In the genomic region with DNA sequence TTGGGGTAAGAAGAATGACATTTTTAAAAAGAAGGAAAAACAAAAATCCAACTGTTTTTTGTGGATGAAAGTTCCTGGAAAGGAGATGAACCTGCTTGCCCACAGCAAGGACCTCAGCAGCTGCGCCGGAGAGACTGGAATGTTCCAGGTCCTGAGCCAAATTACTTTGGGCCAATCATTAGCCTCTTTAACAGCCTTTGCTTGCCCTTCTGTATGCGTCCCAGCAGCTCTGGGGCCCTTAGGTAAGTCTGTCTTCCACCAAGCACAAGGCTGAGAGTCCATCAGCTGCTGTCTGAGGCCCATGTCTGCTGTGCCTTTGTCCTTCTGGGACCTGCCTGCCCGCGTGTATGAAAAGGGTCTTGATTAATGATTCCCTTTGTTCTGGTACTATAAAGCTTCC, we compare ENCODE assay signal across 8 mouse cellular contexts.
DNase-seq lines count a peak whose midpoint lies in the region; ATAC-seq and TF ChIP-seq lines count a peak whose summit lies in the region.

No protein-coding gene starts in this region.

- DNase-seq in liver, adult 2 months (ENCODE audit: extremely low read depth, low read depth, low spot score), result peak; percentile 67
- DNase-seq in liver, result no peak
- DNase-seq in heart, adult 8-10 months (ENCODE audit: low spot score), result peak; percentile 81
- no peak for DNase-seq in thymus, adult 2 months
- no peak for DNase-seq in right cerebral cortex, postnatal 36 days (ENCODE audit: low spot score in 2 of 2)

- H3K4me1 ChIP-seq in liver, adult 2 months (ENCODE audit: control insufficient read depth, insufficient read depth, low read length), result peaks cover 5% of the 10 kb centered on the region
- peaks cover 27% of the 10 kb centered on the region for H3K4me1 ChIP-seq in kidney, embryonic 15.5 days
- peaks cover 28% of the 10 kb centered on the region for H3K4me1 ChIP-seq in neural tube, embryonic 13.5 days (replicated peaks)
- H3K4me1 ChIP-seq in thymus, adult 2 months (replicated peaks; ENCODE audit: control insufficient read depth, insufficient read depth, low read length), result peaks cover 21% of the 10 kb centered on the region

- no peaks in the 10 kb centered on the region for H3K9me3 ChIP-seq in kidney, embryonic 15.5 days (replicated peaks)
- no peaks in the 10 kb centered on the region for H3K9me3 ChIP-seq in neural tube, embryonic 13.5 days

- no peak for TF ChIP-seq POLR2A in liver, adult 2 months (IDR thresholded peaks at IDR 0.05; ENCODE audit: extremely low read depth, insufficient read depth, low read length)
- TF ChIP-seq POLR2A in thymus, adult 2 months (IDR thresholded peaks at IDR 0.05; ENCODE audit: control insufficient read depth, extremely low read depth, insufficient read depth, low read length, poor library complexity), result no peak

- H3K27me3 ChIP-seq in liver, adult 2 months (ENCODE audit: control insufficient read depth, insufficient read depth, low read length), result no peaks in the 10 kb centered on the region
- H3K27me3 ChIP-seq in kidney, embryonic 15.5 days, result no peaks in the 10 kb centered on the region
- 0 out of 2 replicates have a peak, but pooled peaks cover 3% of the 10 kb centered on the region for H3K27me3 ChIP-seq in neural tube, embryonic 13.5 days
- H3K27me3 ChIP-seq in thymus, adult 2 months (ENCODE audit: control insufficient read depth, insufficient read depth, low read length), result no peaks in the 10 kb centered on the region

- H3K27ac ChIP-seq in liver, adult 2 months (replicated peaks; ENCODE audit: insufficient read depth, low read depth, low read length), result no peak overlapping the region
- peak overlapping the region; percentile 66 for H3K27ac ChIP-seq in kidney, embryonic 15.5 days
- no peak overlapping the region for H3K27ac ChIP-seq in neural tube, embryonic 13.5 days (replicated peaks)
- no peak overlapping the region for H3K27ac ChIP-seq in thymus, adult 2 months (ENCODE audit: control insufficient read depth, insufficient read depth, low read length)

- H3K79me2 ChIP-seq in liver, adult 2 months (ENCODE audit: control insufficient read depth, insufficient read depth, low read length), result no peaks in the 10 kb centered on the region

- WGBS in liver, adult 2 months, result 41% methylated on average over 5 of the region's 5 CpGs
- 40% methylated on average over 5 of the region's 5 CpGs for WGBS in kidney, embryonic 15.5 days
- 27% methylated on average over 5 of the region's 5 CpGs for WGBS in neural tube, embryonic 13.5 days
- 80% methylated on average over 5 of the region's 5 CpGs for WGBS in thymus, adult 2 months

- H3K36me3 ChIP-seq in liver, adult 2 months (ENCODE audit: control insufficient read depth, insufficient read depth, low read length), result no peaks in the 10 kb centered on the region
- no peaks in the 10 kb centered on the region for H3K36me3 ChIP-seq in kidney, embryonic 15.5 days
- no peaks in the 10 kb centered on the region for H3K36me3 ChIP-seq in neural tube, embryonic 13.5 days
- H3K36me3 ChIP-seq in thymus, adult 2 months (ENCODE audit: control insufficient read depth, insufficient read depth, low read length), result no peaks in the 10 kb centered on the region

- H3K4me3 ChIP-seq in liver, adult 2 months (ENCODE audit: insufficient read depth, low read depth, low read length), result no peak overlapping the region
- H3K4me3 ChIP-seq in kidney, embryonic 15.5 days (replicated peaks), result no peak overlapping the region
- H3K4me3 ChIP-seq in neural tube, embryonic 13.5 days, result no peak overlapping the region
- H3K4me3 ChIP-seq in thymus, adult 2 months (ENCODE audit: control insufficient read depth, insufficient read depth, low read length), result no peak overlapping the region

- no peak overlapping the region for H3K9ac ChIP-seq in liver, adult 2 months (ENCODE audit: low read depth, low read length)
- H3K9ac ChIP-seq in kidney, embryonic 15.5 days, result no peak overlapping the region
- no peak overlapping the region for H3K9ac ChIP-seq in neural tube, embryonic 13.5 days

- H3K4me2 ChIP-seq in kidney, embryonic 15.5 days, result no peak overlapping the region
- no peak overlapping the region for H3K4me2 ChIP-seq in neural tube, embryonic 13.5 days

- peak; percentile 76 for ATAC-seq in kidney, embryonic 15.5 days (replicated peaks; ENCODE audit: low FRiP score)
- ATAC-seq in neural tube, embryonic 13.5 days (ENCODE audit: low read depth), result peak; percentile 62; the same call in 1 of the 2 replicates
- no peak for ATAC-seq in megakaryocyte-erythroid progenitor cell, adult 5-6 weeks (replicated peaks; ENCODE audit: low FRiP score, low TSS enrichment, poor library complexity, severe bottlenecking)

- TF ChIP-seq CTCF in liver, adult 2 months (IDR thresholded peaks at IDR 0.05; ENCODE audit: low read depth, low read length), result no peak
- no peak for TF ChIP-seq CTCF in thymus, adult 2 months (IDR thresholded peaks at IDR 0.05; ENCODE audit: borderline replicate concordance, control insufficient read depth, extremely low read depth, insufficient read depth, low read length, poor library complexity)

Comparison
In these comparisons a context has a peak if more than half of its experiments do, and no peak if none do; other contexts are left out.
1. DNase-seq: peak in liver, adult 2 months (single experiment) and heart, adult 8-10 months (single experiment); none in liver (single experiment), thymus, adult 2 months (single experiment) and right cerebral cortex, postnatal 36 days (0 of 2).